Comparison of ENCODE assay signal across 15 mouse cellular contexts in the genomic region with DNA sequence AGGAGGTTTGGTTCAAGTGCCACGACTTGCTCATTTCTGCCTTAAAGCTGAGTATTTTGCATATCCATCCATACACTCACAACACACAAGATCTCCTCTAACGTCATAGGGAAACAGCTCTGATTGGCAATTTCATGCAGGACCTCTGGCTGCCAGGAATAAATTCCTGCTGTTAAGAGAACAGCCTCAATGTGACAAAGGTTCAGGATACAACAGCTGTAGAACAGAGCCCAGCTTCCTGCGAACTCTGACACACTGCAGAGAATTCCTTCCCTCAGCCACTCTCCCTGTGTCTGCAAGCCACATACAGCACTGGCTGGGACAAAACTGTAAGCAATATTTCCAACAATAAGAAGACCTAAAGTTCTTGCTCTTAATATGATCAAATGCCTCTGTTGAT.
DNase-seq lines count a peak whose midpoint lies in the region; ATAC-seq and TF ChIP-seq lines count a peak whose summit lies in the region.
"Had no signal": no experiment of that assay in that cellular context is flagged by ENCODE, and none has a peak within 500 bp of the region (broad histone marks: within the 10 kb centered on the region; RNA-seq: fewer than 3 reads in every experiment).

No protein-coding gene starts in this region.

- WGBS in heart, postnatal 0 days = 44% methylated on average over 3 of the region's 3 CpGs
- 45% methylated on average over 3 of the region's 3 CpGs for WGBS in heart, adult 2 months
- WGBS in kidney, postnatal 0 days = 60% methylated on average over 3 of the region's 3 CpGs
- WGBS in kidney, adult 2 months = 60% methylated on average over 3 of the region's 3 CpGs
- WGBS in lung, embryonic 14.5 days = 51% methylated on average over 3 of the region's 3 CpGs

- no peak overlapping the region for H3K4me3 ChIP-seq in heart, postnatal 0 days (ENCODE audit: low read depth, low read length)
- H3K4me3 ChIP-seq in heart, adult 2 months = no peak overlapping the region
- no peak overlapping the region for H3K4me3 ChIP-seq in kidney, postnatal 0 days (replicated peaks; ENCODE audit: low read depth, low read length)
- no peak overlapping the region for H3K4me3 ChIP-seq in kidney, adult 2 months (ENCODE audit: insufficient read depth, low read depth, low read length)
- no peak overlapping the region for H3K4me3 ChIP-seq in lung, embryonic 14.5 days (ENCODE audit: low read depth, low read length)
- H3K4me3 ChIP-seq: forebrain, embryonic 15.5 days; heart, embryonic 15.5 days; hindbrain, embryonic 13.5 days had no signal

- TF ChIP-seq EP300 in heart, postnatal 0 days (IDR thresholded peaks at IDR 0.05; ENCODE audit: low read depth) = no peak
- TF ChIP-seq EP300 in heart, adult 2 months (IDR thresholded peaks at IDR 0.05; ENCODE audit: insufficient read depth, low read depth, low read length) = no peak

- DNase-seq in heart, postnatal 0 days (ENCODE audit: low spot score) = peak; percentile 26
- no peak for DNase-seq in heart, adult 2 months
- DNase-seq in kidney, postnatal 0 days (ENCODE audit: low spot score) = peak; percentile 69
- no peak for DNase-seq in kidney, adult 2 months
- peak; percentile 33 for DNase-seq in lung, embryonic 14.5 days
- no peak for DNase-seq in lung, postnatal 36 days
- DNase-seq: adrenal gland, adult 8-10 months; adrenal gland, postnatal 36 days; cerebellum, adult 2 months; cerebellum, postnatal 10 days; gastrocnemius, postnatal 36 days had no signal

- H3K36me3 ChIP-seq in heart, postnatal 0 days (replicated peaks; ENCODE audit: control insufficient read depth, insufficient read depth, low read length) = no peaks in the 10 kb centered on the region
- H3K36me3 ChIP-seq in heart, adult 2 months (ENCODE audit: control insufficient read depth, insufficient read depth, low read length) = no peaks in the 10 kb centered on the region; the same call in 1 of the 2 replicates
- H3K36me3 ChIP-seq in kidney, postnatal 0 days (ENCODE audit: insufficient read depth, low read length) = no peaks in the 10 kb centered on the region
- H3K36me3 ChIP-seq in kidney, adult 2 months (ENCODE audit: control insufficient read depth, insufficient read depth, low read length) = no peaks in the 10 kb centered on the region
- H3K36me3 ChIP-seq in lung, embryonic 14.5 days (ENCODE audit: insufficient read depth) = no peaks in the 10 kb centered on the region
- H3K36me3 ChIP-seq: forebrain, embryonic 15.5 days; heart, embryonic 15.5 days; hindbrain, embryonic 13.5 days had no signal

- H3K79me2 ChIP-seq in heart, adult 2 months (replicated peaks; ENCODE audit: control insufficient read depth, insufficient read depth, low read length) = no peaks in the 10 kb centered on the region

- TF ChIP-seq CTCF in heart, postnatal 0 days (IDR thresholded peaks at IDR 0.05; ENCODE audit: low read depth) = no peak
- no peak for TF ChIP-seq CTCF in heart, adult 2 months (IDR thresholded peaks at IDR 0.05)
- TF ChIP-seq CTCF in kidney, postnatal 0 days (IDR thresholded peaks at IDR 0.05; ENCODE audit: low read depth) = no peak
- TF ChIP-seq CTCF in kidney, adult 2 months (conservative IDR thresholded peaks at IDR 0.05; ENCODE audit: insufficient read depth, insufficient read length, low read depth, low read length) = no peak
- TF ChIP-seq CTCF in lung, embryonic 14.5 days (IDR thresholded peaks at IDR 0.05; ENCODE audit: low read depth) = no peak

- H3K9me3 ChIP-seq in heart, postnatal 0 days (replicated peaks; ENCODE audit: control insufficient read depth, low read length) = no peaks in the 10 kb centered on the region
- no peaks in the 10 kb centered on the region for H3K9me3 ChIP-seq in kidney, postnatal 0 days (replicated peaks; ENCODE audit: low read length)
- no peaks in the 10 kb centered on the region for H3K9me3 ChIP-seq in lung, embryonic 14.5 days (ENCODE audit: low read depth, low read length)
- H3K9me3 ChIP-seq: forebrain, embryonic 15.5 days; heart, embryonic 15.5 days; hindbrain, embryonic 13.5 days had no signal

- ATAC-seq in heart, postnatal 0 days (ENCODE audit: insufficient read depth, low read depth) = peak; percentile 72
- ATAC-seq in kidney, postnatal 0 days (replicated peaks; ENCODE audit: low FRiP score, low read depth) = no peak
- ATAC-seq in lung, embryonic 14.5 days (ENCODE audit: insufficient read depth) = no peak
- ATAC-seq: forebrain, embryonic 15.5 days; hindbrain, postnatal 0 days had no signal

- no peak overlapping the region for H3K27ac ChIP-seq in heart, postnatal 0 days (ENCODE audit: low read depth)
- no peak overlapping the region for H3K27ac ChIP-seq in heart, adult 2 months
- no peak overlapping the region for H3K27ac ChIP-seq in kidney, postnatal 0 days
- H3K27ac ChIP-seq in kidney, adult 2 months (ENCODE audit: insufficient read depth, low read depth, low read length) = no peak overlapping the region
- H3K27ac ChIP-seq in lung, embryonic 14.5 days (ENCODE audit: low read depth) = no peak overlapping the region
- H3K27ac ChIP-seq: forebrain, embryonic 15.5 days; heart, embryonic 15.5 days; hindbrain, embryonic 13.5 days; hindbrain, postnatal 0 days had no signal

- H3K4me1 ChIP-seq in heart, postnatal 0 days (ENCODE audit: control insufficient read depth, insufficient read depth) = 0 out of 2 replicates have a peak, but pooled peaks cover 5% of the 10 kb centered on the region
- H3K4me1 ChIP-seq in heart, adult 2 months (ENCODE audit: control insufficient read depth, insufficient read depth, low read length) = peaks cover 4% of the 10 kb centered on the region
- no peaks in the 10 kb centered on the region for H3K4me1 ChIP-seq in kidney, postnatal 0 days (replicated peaks; ENCODE audit: insufficient read depth, low read length)
- peaks cover 3% of the 10 kb centered on the region; the same call in 1 of the 2 replicates for H3K4me1 ChIP-seq in kidney, adult 2 months (ENCODE audit: control insufficient read depth, insufficient read depth, low read length)
- no peaks in the 10 kb centered on the region for H3K4me1 ChIP-seq in lung, embryonic 14.5 days (ENCODE audit: insufficient read depth)

- no peak overlapping the region for H3K9ac ChIP-seq in heart, postnatal 0 days (replicated peaks; ENCODE audit: low read depth, low read length)
- H3K9ac ChIP-seq in heart, adult 2 months (ENCODE audit: low read depth, low read length) = no peak overlapping the region
- H3K9ac ChIP-seq in kidney, postnatal 0 days (ENCODE audit: low read depth, low read length) = no peak overlapping the region
- no peak overlapping the region for H3K9ac ChIP-seq in lung, embryonic 14.5 days
- H3K9ac ChIP-seq: forebrain, embryonic 15.5 days; heart, embryonic 15.5 days; hindbrain, embryonic 13.5 days had no signal

- no peak for TF ChIP-seq POLR2A in heart, adult 2 months (IDR thresholded peaks at IDR 0.05; ENCODE audit: insufficient read depth, low read depth, low read length)
- TF ChIP-seq POLR2A in kidney, adult 2 months (IDR thresholded peaks at IDR 0.05; ENCODE audit: low read depth, low read length) = no peak

- H3K4me2 ChIP-seq in heart, postnatal 0 days (ENCODE audit: low read depth, low read length) = no peak overlapping the region
- no peak overlapping the region for H3K4me2 ChIP-seq in kidney, postnatal 0 days (ENCODE audit: low read length)
- H3K4me2 ChIP-seq in lung, embryonic 14.5 days = no peak overlapping the region
- H3K4me2 ChIP-seq: forebrain, embryonic 15.5 days; heart, embryonic 15.5 days; hindbrain, embryonic 13.5 days had no signal

- intact Hi-C loops in heart, adult 2 months (cut with DNase I) = no loop called here

- no peaks in the 10 kb centered on the region for H3K27me3 ChIP-seq in heart, postnatal 0 days (ENCODE audit: control insufficient read depth, insufficient read depth, low read length)
- no peaks in the 10 kb centered on the region for H3K27me3 ChIP-seq in heart, adult 2 months (ENCODE audit: control insufficient read depth, insufficient read depth, low read length)
- no peaks in the 10 kb centered on the region for H3K27me3 ChIP-seq in kidney, postnatal 0 days (ENCODE audit: insufficient read depth, low read length)
- no peaks in the 10 kb centered on the region for H3K27me3 ChIP-seq in kidney, adult 2 months (replicated peaks; ENCODE audit: control insufficient read depth, insufficient read depth, low read length)
- H3K27me3 ChIP-seq in lung, embryonic 14.5 days (ENCODE audit: insufficient read depth, low read length) = no peaks in the 10 kb centered on the region
- H3K27me3 ChIP-seq: forebrain, embryonic 15.5 days; heart, embryonic 15.5 days; hindbrain, embryonic 13.5 days had no signal

Comparison
In these comparisons a context has a peak if more than half of its experiments do, and no peak if none do; other contexts are left out.
1. DNase-seq: peak in heart, postnatal 0 days (single experiment), kidney, postnatal 0 days (single experiment) and lung, embryonic 14.5 days (single experiment); none in heart, adult 2 months (0 of 2), kidney, adult 2 months (single experiment) and lung, postnatal 36 days (single experiment).